Mouse (Mus musculus) megakaryocyte-erythroid progenitor cell, adult 5-6 weeks (primary cell): ENCODE results near the gene Klhl32. TPM values are rescaled to one million over a fixed set of nuclear protein-coding genes. Genes with fewer than 3 reads are reported as not detected.
A peak's percentile ranks its signal among the peaks of the same experiment; 100 is the strongest.

Experiments used
- ATAC-seq: replicated peaks from 2 replicates; pipeline ENCODE4 v1.8.0; 2016; ENCODE audit warnings: mild to moderate bottlenecking, inconsistent platforms; ENCODE audit not compliant: severe bottlenecking, poor library complexity, low FRiP score, low TSS enrichment
- total RNA-seq, 2 experiments: library from RNA; stranded (forward) in 1 of 2; stranded (reverse) in 1 of 2; fragments of 200-1000, 215-1000 nt in 1 of 2; fragments of >200 nt in 1 of 2; fragmentation: Nextera tagmentation in 1 of 2; gene quantifications; 2 replicates each; pipeline ENCODE4 v1.2.3; 2014 to 2017

The Klhl32 gene
- total RNA-seq, 2 experiments from 2014 or later, result not detected

DNA sequence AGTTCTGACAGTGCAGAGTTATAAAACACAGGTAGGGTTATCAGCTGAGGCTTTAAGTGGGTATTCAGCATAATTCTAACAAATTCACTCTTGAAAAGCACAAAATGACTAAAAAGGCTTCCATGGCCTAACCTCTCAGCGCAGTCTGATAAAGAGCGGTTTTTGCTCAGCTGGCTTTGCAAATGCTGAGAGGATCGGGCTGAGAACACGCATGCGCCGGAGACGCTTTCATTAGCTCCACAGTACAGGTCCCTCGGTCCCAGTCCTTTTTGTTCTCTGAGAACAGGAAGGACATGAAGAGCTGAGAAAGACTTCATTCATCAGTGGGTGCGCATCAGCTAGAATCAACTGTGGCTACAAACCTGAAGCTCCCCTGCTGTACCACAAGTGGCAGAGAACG, 180.9 kb downstream of the Klhl32 start:
- ATAC-seq, result no peak

DNA sequence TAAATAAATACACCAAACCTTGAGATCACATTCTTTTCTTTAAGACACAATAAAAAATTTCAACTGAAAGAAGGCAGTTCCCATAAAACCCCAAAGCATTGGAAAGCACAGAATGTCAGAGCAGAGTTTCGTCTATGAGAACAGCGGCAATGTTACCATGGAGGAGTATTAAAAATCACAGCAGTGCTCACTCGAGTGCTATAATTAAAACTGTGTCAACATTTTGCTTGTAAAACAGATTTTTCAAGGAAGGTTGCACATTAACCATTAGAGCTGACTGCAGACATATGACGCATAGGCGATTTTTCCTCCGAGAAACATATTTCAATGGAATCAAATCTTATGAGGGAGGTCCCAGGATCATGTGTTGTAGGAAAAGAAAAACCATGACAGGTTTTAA, 191.7 kb downstream of the Klhl32 start:
- ATAC-seq, result no peak

GRCm38 (mm10) chr4:24644735-24645134, 206.2 kb downstream of the Klhl32 start:
- ATAC-seq, result peak; percentile 97

DNA sequence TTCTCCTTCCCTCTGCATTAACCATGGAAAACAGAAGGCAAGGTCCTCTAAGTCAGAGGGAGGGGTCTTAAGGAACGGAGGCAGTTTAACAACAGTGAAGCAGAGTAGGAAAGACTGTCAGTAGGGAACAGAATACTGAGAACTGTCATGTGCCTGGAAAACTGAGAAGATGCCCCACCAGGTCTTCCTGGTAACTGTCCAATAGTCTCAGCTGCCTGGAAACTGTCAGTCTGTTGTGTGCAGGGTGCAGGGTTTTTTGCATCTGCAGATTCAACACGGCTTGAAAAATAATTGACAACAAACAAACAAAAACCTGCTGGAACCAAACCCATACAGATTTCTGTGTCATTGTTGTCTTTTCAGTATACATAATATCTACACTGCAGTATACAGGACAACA, 208.6 kb downstream of the Klhl32 start:
- no peak for ATAC-seq

DNA sequence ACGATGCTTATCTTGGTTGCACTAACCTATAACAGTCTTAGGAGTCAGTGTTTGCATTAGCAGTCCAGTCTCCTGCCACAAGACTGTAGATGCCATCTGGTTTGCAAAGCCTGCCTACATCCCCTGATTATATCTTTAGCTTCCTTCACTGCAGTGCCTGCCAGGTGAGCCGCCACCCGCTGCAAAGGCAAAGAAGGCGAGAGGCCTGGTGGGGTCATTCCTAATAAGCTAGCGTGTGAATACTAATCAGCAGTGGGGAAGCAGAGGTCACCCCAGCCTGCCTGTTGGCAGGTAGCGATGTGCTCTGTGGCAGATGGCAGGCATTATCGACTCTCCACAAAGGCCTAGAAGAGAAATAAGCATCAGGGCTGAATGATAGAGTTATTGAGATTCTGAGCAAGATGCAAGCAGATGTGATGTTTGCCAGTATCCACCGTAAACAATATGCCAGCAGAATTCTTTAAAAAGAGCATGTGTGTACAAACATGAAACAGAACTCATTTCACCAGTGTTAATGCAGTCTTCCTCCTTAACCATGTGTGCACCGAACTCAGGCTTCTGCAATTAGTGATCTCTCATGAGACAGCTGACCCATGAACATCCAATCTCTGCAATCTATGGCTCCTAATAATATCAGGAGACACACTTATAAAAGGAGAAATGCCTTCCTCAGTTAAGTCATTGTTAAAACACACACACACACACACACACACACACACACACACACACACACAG, 219.6 kb downstream of the Klhl32 start:
- 0 out of 2 replicates have a peak, but pooled peaks have one; percentile 33 for ATAC-seq

- no peak for ATAC-seq
These were observed 220.5 kb downstream of the Klhl32 start for GRCm38 (mm10) chr4:24630430-24630829.

- ATAC-seq, result no peak
These were observed 223.1 kb downstream of the Klhl32 start for GRCm38 (mm10) chr4:24627871-24628270.

DNA sequence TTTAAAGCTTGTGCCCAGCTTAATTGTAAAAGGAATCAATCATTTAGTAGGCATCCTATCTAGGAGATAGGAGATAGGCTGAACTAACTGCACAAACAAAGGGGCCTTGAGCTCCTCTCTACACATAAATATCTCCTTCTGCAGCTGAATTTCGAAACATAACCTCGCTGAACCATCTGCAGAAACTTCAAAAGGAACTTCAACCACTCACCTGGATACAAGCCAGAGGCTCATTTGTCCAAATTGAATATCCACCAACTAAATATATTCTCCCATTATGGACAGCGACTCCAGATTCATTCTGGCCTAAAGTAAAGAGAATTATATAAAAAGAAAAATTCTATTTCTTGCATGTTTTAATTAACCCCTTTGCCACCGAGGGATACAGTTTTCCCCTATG, 224.2 kb downstream of the Klhl32 start:
- ATAC-seq, result no peak

DNA sequence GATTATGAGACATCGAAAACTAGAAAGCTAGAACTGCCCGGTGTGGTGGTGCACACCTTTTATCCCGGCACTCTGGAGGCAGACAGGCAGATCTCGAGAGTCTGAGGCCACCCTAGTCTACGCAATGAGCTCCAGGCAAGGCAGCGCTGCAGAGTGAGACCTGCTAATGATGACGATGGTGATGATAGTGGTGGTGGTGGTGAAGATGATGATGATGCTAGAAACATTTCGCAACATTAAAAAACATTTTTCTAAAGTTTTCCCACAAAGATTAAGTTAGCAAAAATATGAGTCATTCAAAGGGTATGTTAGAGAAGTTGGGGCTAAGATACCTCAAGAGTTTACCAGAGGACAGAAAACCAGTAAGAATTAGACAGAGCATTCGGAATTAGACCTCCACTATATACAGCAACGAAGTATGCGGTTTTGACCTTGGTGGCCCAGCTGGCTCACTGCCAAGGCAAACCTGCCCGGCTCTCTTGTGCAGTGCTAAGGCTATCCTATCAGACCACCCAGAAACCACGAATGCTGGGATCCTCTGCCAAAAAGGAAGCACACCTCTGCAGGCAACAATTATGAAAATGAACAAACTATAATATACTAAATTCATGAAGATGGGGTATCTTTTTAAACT, 224.9 kb downstream of the Klhl32 start:
- peak; percentile 79 for ATAC-seq

DNA sequence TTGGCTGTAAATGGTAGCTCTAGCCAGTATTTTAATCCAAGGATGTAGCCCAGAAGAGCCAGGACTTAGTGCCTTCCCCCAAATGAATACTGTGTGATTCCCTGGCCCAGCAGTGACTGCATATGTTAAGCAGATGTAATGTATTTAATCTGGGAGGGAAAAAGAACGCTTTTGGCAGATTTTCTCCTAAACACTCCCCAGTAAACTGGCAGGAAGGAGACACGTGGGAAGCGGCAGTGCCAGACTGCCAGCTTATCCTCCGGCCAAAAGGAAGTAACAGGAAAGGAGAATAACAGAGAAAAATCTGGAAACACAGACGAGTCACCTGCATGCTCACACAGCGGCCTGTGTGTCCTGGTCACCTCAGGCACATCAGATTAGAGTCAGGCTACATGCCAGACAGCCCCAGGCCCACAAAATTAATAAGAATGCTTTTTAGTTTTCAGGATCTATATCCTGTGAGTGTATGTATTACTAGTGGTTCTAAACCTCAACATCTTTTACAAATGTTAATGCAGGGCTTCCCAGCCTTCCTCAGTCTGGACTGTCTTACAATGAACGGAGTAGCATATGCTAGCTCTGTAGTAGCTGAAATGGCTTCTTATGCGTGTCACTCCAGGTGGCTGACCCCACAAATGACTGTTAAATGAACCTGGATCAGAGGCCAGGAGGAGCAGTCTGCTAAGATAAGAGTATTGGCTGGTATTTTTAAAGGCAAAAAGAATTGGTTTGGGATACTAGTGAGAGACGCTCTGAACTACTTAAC, 229.3 kb downstream of the Klhl32 start:
- no peak for ATAC-seq

DNA sequence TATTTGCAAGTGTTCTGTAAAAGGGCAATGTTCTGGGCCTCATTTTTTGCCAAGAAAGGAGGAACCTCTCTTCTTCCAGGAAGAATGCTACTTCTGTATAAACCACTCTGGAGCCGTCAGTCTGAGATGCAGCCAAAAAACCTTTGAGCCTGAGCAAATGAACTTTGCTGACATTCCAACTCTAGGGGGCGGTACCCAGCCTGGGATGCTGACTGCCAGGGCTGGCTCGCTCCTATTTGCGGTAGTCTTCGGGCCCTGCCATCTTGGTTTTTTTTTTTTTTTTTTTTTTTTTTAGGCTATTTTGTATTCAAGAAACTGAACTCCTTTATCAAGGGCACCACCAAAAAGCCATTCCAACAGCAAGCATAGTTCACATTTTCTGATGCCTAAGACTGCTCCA, 230.5 kb downstream of the Klhl32 start:
- no peak for ATAC-seq

GRCm38 (mm10) chr4:24620005-24620404, 230.9 kb downstream of the Klhl32 start:
- ATAC-seq, result no peak

- ATAC-seq, result no peak
These were observed 241.4 kb downstream of the Klhl32 start for GRCm38 (mm10) chr4:24609564-24609963.

DNA sequence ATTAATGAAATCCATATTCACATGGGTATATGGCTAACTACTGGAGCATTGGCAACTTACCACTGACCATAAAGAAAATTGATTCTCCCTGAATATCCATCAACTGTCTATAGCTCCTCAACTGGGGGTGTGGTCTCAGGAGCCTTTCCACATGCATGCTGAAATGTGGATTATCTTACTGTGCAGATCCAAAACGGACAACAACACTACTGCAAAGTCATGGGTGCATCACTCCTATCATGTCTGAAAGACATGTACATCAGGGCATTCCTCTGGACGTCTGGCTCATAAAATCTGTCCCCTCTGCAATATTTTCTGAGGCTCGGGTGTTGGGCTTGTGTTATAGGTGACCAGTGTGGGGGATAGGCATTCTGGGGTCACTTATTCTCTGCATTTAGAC, 241.8 kb downstream of the Klhl32 start:
- no peak for ATAC-seq

DNA sequence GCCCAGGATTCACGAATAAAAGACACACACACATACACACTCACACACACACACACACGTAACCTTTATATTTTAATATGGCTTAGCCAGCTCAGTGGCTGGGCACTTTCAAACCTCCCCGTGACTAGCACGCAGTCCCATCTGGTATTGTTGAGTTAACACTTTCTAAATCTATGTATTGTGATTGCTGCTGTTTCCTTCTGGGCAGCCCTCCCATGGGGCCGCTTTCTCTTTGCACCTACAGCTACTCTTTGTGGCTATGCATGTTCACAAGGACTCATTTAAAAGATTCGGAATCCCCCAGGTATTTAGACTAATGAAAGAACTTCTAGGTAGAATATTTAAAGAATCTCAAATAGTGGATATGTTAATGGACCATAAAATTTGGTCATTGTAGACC, 249.2 kb downstream of the Klhl32 start:
- ATAC-seq, result no peak

DNA sequence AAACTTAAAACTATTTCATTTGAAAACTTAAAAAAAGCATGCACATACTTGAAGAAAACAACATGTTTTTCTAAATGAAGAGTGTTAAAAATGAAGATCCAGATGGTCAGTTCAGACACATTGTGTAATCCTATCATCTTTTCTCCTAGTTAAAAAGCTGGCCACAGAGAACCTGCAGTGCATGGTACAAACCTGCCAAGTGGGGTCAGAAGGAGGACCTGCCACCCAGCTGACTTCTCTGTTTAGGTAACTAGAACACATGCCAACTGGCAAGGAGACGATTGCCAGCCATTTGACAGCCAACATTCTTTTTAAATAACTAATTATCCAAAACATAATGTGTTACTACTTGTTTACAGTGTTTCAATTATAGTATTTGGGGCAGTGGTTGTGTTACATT, 252.3 kb downstream of the Klhl32 start:
- no peak for ATAC-seq

GRCm38 (mm10) chr4:24596942-24597611, 253.8 kb downstream of the Klhl32 start:
- ATAC-seq, result peak; percentile 84

- ATAC-seq, result no peak
These were observed 256.1 kb downstream of the Klhl32 start for GRCm38 (mm10) chr4:24594824-24595223.

GRCm38 (mm10) chr4:24583997-24584396, 266.9 kb downstream of the Klhl32 start:
- ATAC-seq, result no peak

DNA sequence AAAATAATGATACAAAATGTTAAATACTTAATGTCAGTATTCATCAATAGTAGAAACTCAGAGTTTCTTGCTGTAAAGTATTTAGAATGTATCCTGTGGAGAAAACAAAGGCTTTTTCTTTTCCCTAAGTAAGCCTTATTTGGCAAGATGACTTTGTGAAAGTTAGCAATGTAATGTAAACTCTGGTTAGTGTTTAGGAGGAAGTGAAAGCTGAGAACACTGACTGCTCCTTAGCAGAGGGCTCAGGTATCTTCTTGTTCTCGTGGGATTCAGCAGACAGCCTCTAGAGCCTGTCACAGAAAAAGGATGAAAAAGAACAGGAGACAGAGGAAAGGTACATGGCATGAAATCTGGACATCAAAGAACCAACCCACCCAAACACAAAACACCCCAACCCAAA, 268.6 kb downstream of the Klhl32 start:
- no peak for ATAC-seq
